Mouse (Mus musculus) heart, postnatal 0 days (tissue): ENCODE results near the gene Cep164. TPM values are rescaled to one million over a fixed set of nuclear protein-coding genes. Genes with fewer than 3 reads are reported as not detected.

Experiments used
- ATAC-seq: fragments of 200-750 bp; cut with Nextera tagmentation; 2 replicates; pipeline ENCODE4 v1.8.0; 2017; ENCODE audit warnings: low read depth, moderate number of reproducible peaks, moderate library complexity; ENCODE audit not compliant: insufficient read depth
- DNase-seq: peaks from one replicate; pipeline ENCODE4 v3.0.0-alpha.2; 2016; ENCODE audit warnings: low spot score
- H3K27ac ChIP-seq: fragments of 300-500 bp; sonication (generic); 2 replicates; pipeline ENCODE4 v1.5.1; 2014; ENCODE audit warnings: low read depth, mild to moderate bottlenecking
- H3K27me3 ChIP-seq: fragments of 300-500 bp; sonication (generic); 2 replicates; pipeline ENCODE4 v1.6.1; 2014; ENCODE audit warnings: low read length, mixed read lengths; ENCODE audit not compliant: control insufficient read depth, insufficient read depth
- H3K36me3 ChIP-seq: fragments of 300-500 bp; sonication (generic); replicated peaks from 2 replicates; pipeline ENCODE4 v1.6.1; 2014; ENCODE audit warnings: low read length, mixed read lengths; ENCODE audit not compliant: control insufficient read depth, insufficient read depth
- H3K4me1 ChIP-seq: fragments of 300-500 bp; sonication (generic); 2 replicates; pipeline ENCODE4 v1.6.1; 2014; ENCODE audit warnings: antibody characterized with exemption; ENCODE audit not compliant: control insufficient read depth, insufficient read depth
- H3K4me2 ChIP-seq: fragments of 300-500 bp; sonication (generic); 2 replicates; pipeline ENCODE4 v1.6.1; 2014; ENCODE audit warnings: low read depth, mild to moderate bottlenecking, low read length, moderate library complexity
- H3K4me3 ChIP-seq: fragments of 300-500 bp; sonication (generic); 2 replicates; pipeline ENCODE4 v1.5.1; 2014; ENCODE audit warnings: low read depth, low read length
- H3K9ac ChIP-seq: fragments of 300-500 bp; sonication (generic); replicated peaks from 2 replicates; pipeline ENCODE4 v1.6.1; 2014; ENCODE audit warnings: low read depth, low read length, mixed read lengths
- H3K9me3 ChIP-seq: fragments of 300-500 bp; sonication (generic); replicated peaks from 2 replicates; pipeline ENCODE4 v1.6.1; 2016; ENCODE audit warnings: low read length; ENCODE audit not compliant: control insufficient read depth
- CTCF ChIP-seq: IDR thresholded peaks from 2 replicates; pipeline ENCODE4 v1.5.1; 2016; ENCODE audit warnings: antibody characterized with exemption, control low read depth, low read depth
- EP300 ChIP-seq: IDR thresholded peaks from 2 replicates; pipeline ENCODE4 v1.6.1; 2016; ENCODE audit warnings: antibody characterized with exemption, low read depth
- WGBS: fragments of 180-500 bp; shearing (Covaris S2); extraction: QIAGEN DNeasy Blood & Tissue Kit; methylation state at CpG from one replicate; pipeline ENCODE4 v1.1.7; 2014; 5-methylcytosine and 5-hydroxymethylcytosine counted together
- polyA plus RNA-seq: library from polyadenylated mRNA; unstranded; fragments of >200 nt; fragmentation: Nextera tagmentation; extraction: Ambion mirVana; gene quantifications from 2 replicates; pipeline ENCODE4 v1.2.1, GENCODE M21; 2015
- total RNA-seq: library from RNA; depleted of rRNA; stranded (reverse); fragments of >200 nt; gene quantifications from 2 replicates; pipeline ENCODE4 v1.2.3, GENCODE M21; 2014; ENCODE audit warnings: low replicate concordance

The Cep164 gene
- total and polyA plus RNA-seq, 2 experiments from 2014 or later = 7.0 to 29.8 TPM

DNA sequence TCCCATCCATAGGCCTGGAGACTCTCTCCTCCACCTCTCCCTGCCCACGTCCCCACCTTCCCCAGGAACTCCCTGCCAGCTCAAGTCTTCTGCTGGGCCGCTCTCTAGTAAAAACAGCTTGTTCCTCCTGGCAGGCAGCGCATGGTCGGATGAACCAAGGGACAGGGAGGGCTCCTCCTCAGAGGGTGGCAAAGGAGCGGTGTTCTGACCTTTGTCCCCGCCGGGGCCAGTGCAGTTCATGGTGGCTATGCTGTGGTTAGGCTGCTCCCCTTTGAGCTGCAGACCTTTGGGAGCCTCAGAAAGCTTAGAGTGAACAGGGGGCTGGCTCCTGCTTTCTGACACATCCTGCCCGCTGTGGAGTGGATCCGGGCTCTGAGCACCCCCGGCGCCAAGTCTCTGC, 21.6 kb downstream of the Cep164 start:
- Histone ChIP-seq H3K4me3 (no peak overlapping the region), H3K36me3 (peaks cover 14% of the 10 kb centered on the region), H3K4me2 (no peak overlapping the region), H3K9me3 (no peaks in the 10 kb centered on the region), H3K9ac (no peak overlapping the region), H3K4me1 (no peaks in the 10 kb centered on the region), H3K27me3 (no peaks in the 10 kb centered on the region), H3K27ac (no peak overlapping the region)
- no peak for TF ChIP-seq CTCF
- TF ChIP-seq EP300 = no peak
- no peak for ATAC-seq
- DNase-seq = no peak
- whole genome bisulfite sequencing = 93% methylated on average over 11 of the region's 11 CpGs

DNA sequence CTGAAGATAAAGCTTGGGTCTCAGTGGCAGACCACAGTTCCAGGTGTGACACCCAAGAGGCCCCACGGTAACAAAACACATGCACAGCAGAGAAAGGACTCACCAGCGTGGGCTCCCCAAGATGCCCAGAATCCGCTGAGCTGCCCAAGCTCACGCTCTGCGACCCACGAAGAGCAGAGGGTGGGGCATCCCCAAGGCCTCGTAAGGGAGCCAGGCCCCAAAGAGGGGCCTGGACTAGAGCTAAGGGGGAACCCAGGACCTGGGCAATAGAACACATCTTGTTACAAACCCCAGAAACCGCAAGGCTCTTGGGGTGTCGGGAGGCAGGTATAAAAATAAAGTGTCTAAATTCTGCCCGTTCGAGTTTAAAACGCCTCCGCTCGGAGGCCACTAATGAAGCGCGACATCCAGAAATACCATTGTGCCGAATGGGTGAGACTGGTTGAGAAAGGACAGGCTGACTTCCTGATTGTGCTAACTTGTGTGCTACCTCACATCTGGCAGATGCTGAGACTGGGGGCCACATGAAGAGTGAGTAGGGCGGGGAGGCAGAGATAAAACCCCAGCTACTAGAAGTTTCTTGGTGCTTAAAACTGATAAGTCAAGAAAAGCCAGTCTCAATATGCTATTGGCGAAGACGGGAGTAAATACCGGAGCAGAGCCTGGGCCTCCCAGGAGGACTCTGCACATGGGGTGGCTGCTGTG, 25.3 kb downstream of the Cep164 start:
- no peaks in the 10 kb centered on the region for H3K27me3 ChIP-seq
- H3K36me3 ChIP-seq = peaks cover 21% of the 10 kb centered on the region
- TF ChIP-seq EP300 (no peak), CTCF (no peak)
- 87% methylated on average over 21 of the region's 21 CpGs for WGBS
- no peaks in the 10 kb centered on the region for H3K9me3 ChIP-seq
- no peak overlapping the region for H3K9ac ChIP-seq
- ATAC-seq (no peak), DNase-seq (no peak)
- H3K27ac ChIP-seq = no peak overlapping the region
- H3K4me2 ChIP-seq = no peak overlapping the region
- no peak overlapping the region for H3K4me3 ChIP-seq
- H3K4me1 ChIP-seq = no peaks in the 10 kb centered on the region

DNA sequence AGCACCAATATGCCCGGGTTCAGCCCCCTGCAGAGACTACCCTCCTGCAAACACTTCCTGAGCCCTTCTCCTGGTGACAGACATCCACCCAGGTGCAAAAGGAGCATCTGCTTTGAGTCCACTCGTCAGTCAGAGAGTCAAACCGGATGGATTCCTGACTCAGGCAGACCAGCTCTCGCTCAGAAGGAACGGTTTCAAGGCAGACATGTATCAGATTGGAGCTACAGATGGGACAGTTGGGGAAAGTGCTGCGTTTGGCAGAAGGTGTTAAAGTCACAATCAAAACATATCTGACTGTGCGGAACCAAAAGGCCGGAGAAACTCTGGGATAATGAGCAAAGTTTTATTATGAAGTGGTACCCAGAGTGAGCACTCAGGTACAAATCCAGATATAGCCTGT, 29.1 kb downstream of the Cep164 start:
- 75% methylated on average over 8 of the region's 8 CpGs for WGBS
- ATAC-seq = no peak

DNA sequence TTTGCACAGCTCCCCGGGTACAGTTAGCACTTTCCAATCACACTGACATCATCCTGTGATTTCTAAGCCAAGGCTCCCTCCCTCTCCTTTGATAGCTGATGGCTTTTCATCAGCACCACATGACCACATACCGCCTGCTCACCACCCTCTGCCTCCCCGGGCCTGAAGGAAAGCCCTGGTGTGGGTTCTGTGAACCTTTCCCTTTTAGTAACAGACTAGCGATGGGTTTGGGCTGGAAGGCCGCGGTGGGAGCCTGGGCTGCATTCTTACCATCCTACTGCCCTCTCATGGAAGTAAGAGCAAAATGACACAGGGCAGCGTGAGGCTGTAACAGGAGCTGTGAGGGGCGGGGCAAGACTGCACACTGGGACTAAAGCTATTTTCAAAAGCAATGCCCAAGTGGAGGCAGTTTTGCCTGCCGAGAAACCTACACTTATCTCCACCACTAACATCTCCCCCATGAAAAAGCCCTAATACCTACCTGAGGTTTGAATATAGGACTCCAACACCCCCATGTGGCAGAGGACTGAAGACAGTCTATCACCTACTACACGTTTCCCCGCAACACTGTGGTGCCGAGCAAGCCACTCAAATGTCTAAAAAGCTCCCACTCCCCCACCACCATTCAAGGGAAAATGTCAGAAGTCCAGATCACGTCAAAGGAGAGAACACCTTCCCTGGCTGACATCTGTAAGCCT, 29.9 kb downstream of the Cep164 start:
- ATAC-seq (peak; percentile 84), DNase-seq (peak; percentile 83)
- Histone ChIP-seq H3K27me3 (no peaks in the 10 kb centered on the region), H3K36me3 (peaks cover 13% of the 10 kb centered on the region), H3K4me3 (no peak overlapping the region), H3K9me3 (no peaks in the 10 kb centered on the region), H3K27ac (no peak overlapping the region), H3K9ac (no peak overlapping the region), H3K4me2 (peak overlapping the region; percentile 32), H3K4me1 (no peaks in the 10 kb centered on the region)
- TF ChIP-seq CTCF (peak; percentile 58), EP300 (no peak)
- 18% methylated on average over 13 of the region's 13 CpGs for WGBS

More for the DNA sequence above, 29.1 kb downstream of the Cep164 start:
- H3K4me1 ChIP-seq = no peaks in the 10 kb centered on the region
- no peaks in the 10 kb centered on the region for H3K27me3 ChIP-seq
- no peak for DNase-seq
- H3K4me3 ChIP-seq = no peak overlapping the region
- no peak overlapping the region for H3K9ac ChIP-seq
- H3K27ac ChIP-seq = no peak overlapping the region
- TF ChIP-seq EP300 (no peak), CTCF (no peak)
- H3K36me3 ChIP-seq = 0 out of 2 replicates have a peak, but pooled peaks cover 7% of the 10 kb centered on the region
- H3K4me2 ChIP-seq = no peak overlapping the region
- H3K9me3 ChIP-seq = no peaks in the 10 kb centered on the region

DNA sequence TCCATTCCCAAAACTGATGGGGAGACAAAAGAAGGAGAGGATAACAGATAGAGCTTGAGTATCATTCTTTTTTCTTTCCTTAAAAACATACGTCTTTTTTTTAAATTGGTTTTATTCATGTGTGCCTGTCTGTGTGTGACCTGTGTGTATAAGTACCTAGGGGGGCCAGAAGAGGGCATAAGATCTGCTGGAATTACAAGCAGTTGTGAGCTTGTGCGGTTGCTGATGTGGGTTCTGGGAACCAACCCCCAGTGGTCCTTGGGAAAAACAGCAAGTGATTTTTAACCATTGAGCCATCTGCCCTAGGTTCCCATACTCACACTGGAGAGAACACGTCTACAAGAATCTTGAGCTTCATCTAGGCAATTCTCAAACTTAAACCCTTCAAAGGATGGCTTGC, 31.2 kb downstream of the Cep164 start:
- 86% methylated on average over 3 of the region's 3 CpGs for WGBS
- TF ChIP-seq CTCF (no peak), EP300 (no peak)

More for the DNA sequence above, 31.2 kb downstream of the Cep164 start:
- no peaks in the 10 kb centered on the region for H3K27me3 ChIP-seq
- H3K9ac ChIP-seq = no peak overlapping the region
- no peak overlapping the region for H3K4me2 ChIP-seq
- no peaks in the 10 kb centered on the region for H3K4me1 ChIP-seq
- ATAC-seq = no peak
- no peak for DNase-seq
- no peak overlapping the region for H3K4me3 ChIP-seq
- no peaks in the 10 kb centered on the region for H3K9me3 ChIP-seq
- H3K36me3 ChIP-seq = peaks cover 22% of the 10 kb centered on the region
- H3K27ac ChIP-seq = no peak overlapping the region
